Mouse (Mus musculus): ENCODE data around the gene Fam167b.

DNA sequence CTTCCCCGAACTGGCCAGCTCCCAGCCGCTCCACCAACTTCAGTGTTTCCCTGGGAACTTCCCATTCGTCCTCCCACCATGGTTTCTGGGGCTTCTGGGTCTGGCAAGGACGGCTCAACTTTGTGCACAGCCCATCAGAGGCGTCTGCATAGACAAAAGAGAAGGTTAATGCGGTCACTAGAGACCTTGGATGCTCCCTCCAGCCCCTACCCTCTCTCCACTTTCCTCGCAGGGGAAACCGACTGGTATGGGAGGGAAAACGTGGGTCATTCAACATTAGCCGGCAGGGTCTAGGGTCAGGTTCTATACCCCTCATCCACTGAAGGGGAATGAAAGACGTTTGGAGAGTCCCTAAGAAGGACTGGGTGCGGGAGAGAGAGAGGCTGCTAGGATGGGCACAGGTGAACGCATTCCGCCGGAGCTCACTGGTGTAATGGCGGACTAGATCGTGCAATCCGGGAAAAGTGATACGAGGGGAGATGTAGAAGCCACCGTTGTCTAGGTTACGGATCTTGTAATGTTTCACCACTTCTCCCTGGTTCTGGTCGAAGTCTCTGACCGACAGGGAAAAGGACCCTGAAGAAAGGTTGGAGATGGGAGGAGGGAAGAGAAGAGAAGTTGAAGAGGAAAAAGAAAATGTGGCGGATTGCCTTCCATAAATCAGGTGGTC is 22.4 kb downstream of the Fam167b start:
- TF ChIP-seq CTCF (IDR thresholded peaks at IDR 0.05; ENCODE audit: borderline replicate concordance, insufficient read depth, low read length) (no peak), POLR2A (IDR thresholded peaks at IDR 0.05; ENCODE audit: low read depth, low read length) (no peak)
